Mouse (Mus musculus) kidney, postnatal 0 days (tissue): ENCODE data around the gene Cntn5. TPM values are rescaled to one million over a fixed set of nuclear protein-coding genes. Genes with fewer than 3 reads are reported as not detected.

Source experiments
- ATAC-seq: fragments of 200-750 bp; cut with Nextera tagmentation; replicated peaks from 2 replicates; pipeline ENCODE4 v1.8.0; 2017; ENCODE audit warnings: low read depth, moderate number of reproducible peaks, moderate TSS enrichment, moderate library complexity; ENCODE audit not compliant: low FRiP score
- DNase-seq: peaks from one replicate; pipeline ENCODE4 v3.0.0-alpha.2; 2016; ENCODE audit warnings: low spot score
- H3K27ac ChIP-seq: fragments of 300-500 bp; sonication (generic); 2 replicates; pipeline ENCODE4 v1.5.1; 2014; ENCODE audit warnings: mild to moderate bottlenecking
- H3K27me3 ChIP-seq: fragments of 300-500 bp; sonication (generic); 2 replicates; pipeline ENCODE4 v1.6.1; 2014; ENCODE audit warnings: low read length, mixed read lengths; ENCODE audit not compliant: insufficient read depth
- H3K36me3 ChIP-seq: fragments of 300-500 bp; sonication (generic); 2 replicates; pipeline ENCODE4 v1.6.1; 2014; ENCODE audit warnings: low read length, mixed read lengths; ENCODE audit not compliant: insufficient read depth
- H3K4me1 ChIP-seq: fragments of 300-500 bp; sonication (generic); replicated peaks from 2 replicates; pipeline ENCODE4 v1.6.1; 2014; ENCODE audit warnings: antibody characterized with exemption, low read length, mixed read lengths; ENCODE audit not compliant: insufficient read depth
- H3K4me2 ChIP-seq: fragments of 300-500 bp; sonication (generic); 2 replicates; pipeline ENCODE4 v1.6.1; 2014; ENCODE audit warnings: mild to moderate bottlenecking, low read length, moderate library complexity, mixed read lengths
- H3K4me3 ChIP-seq: fragments of 300-500 bp; sonication (generic); replicated peaks from 2 replicates; pipeline ENCODE4 v1.5.1; 2014; ENCODE audit warnings: low read depth, low read length
- H3K9ac ChIP-seq: fragments of 300-500 bp; sonication (generic); 2 replicates; pipeline ENCODE4 v1.6.1; 2014; ENCODE audit warnings: low read depth, low read length
- H3K9me3 ChIP-seq: fragments of 300-500 bp; sonication (generic); replicated peaks from 2 replicates; pipeline ENCODE4 v1.6.1; 2016; ENCODE audit warnings: low read length, inconsistent platforms, mixed read lengths
- CTCF ChIP-seq: IDR thresholded peaks from 2 replicates; pipeline ENCODE4 v1.5.1; 2016; ENCODE audit warnings: antibody characterized with exemption, low read depth, mild to moderate bottlenecking, moderate library complexity
- WGBS: fragments of 180-500 bp; shearing (Covaris S2); extraction: QIAGEN DNeasy Blood & Tissue Kit; methylation state at CpG from one replicate; pipeline ENCODE4 v1.1.7; 2014; 5-methylcytosine and 5-hydroxymethylcytosine counted together
- polyA plus RNA-seq: library from polyadenylated mRNA; unstranded; fragments of >200 nt; fragmentation: Nextera tagmentation; extraction: Ambion mirVana; gene quantifications from 2 replicates; pipeline ENCODE4 v1.2.1, GENCODE M21; 2015

Cntn5 gene
- polyA plus RNA-seq, 1 experiment from 2014 or later: 0.43 TPM

DNA sequence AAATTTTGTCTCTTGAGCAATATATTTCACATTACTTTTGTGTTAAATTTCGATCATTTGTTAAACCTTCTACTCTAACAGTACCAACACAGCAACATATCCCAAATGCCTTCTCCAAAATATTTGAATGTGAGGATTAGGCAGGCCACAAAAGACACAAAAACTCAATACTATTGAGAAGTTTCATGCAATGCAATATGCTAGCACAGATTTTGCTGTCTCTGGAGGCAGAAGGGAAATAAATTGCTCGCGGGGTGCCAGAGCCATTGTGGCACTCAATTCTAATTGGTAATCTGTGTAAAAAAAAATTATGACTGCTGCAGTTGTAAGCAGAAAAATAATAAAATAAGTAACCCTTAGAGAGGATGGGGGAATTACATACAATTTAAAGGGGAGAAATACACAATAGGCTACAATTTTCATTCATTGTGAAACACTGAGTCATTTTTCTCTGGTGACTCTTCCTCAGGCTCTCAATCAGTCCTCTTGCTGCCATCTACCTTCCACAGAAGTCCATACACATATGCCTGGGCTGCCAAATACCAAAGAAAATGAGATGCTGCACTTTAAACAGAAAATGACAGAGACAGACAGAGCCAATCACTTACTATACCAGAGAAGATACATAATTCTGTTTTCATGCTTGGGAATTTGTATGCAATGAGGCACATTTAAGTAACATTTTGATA, 48.2 kb downstream of the Cntn5 start:
- Histone ChIP-seq H3K9me3 (no peaks in the 10 kb centered on the region), H3K9ac (no peak overlapping the region), H3K4me1 (no peaks in the 10 kb centered on the region), H3K4me3 (no peak overlapping the region), H3K27me3 (no peaks in the 10 kb centered on the region), H3K4me2 (no peak overlapping the region), H3K27ac (no peak overlapping the region), H3K36me3 (no peaks in the 10 kb centered on the region)
- no peak for DNase-seq
- no peak for TF ChIP-seq CTCF
- no peak for ATAC-seq
- 94% methylated on average over 3 of the region's 3 CpGs for WGBS

DNA sequence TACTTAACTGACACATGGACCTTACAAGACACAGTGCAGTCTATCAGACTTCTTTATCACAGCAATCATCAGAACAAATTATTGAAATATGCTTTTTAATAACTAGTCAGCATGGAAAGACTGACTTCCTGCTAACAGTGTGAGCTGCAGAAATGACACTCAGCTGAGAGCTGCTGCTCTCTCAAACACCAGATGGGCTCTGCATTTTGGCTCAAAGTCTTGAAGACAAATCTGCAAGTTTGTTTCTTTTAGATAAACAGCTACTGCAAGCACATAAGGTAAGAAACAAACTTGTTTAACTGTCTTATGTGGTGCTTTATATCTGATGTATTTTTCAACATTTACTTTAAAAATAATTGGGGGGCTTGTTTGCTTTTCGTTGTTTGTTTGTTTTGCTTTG, 87.9 kb downstream of the Cntn5 start:
- no peak for TF ChIP-seq CTCF
- H3K27ac ChIP-seq: no peak overlapping the region
- H3K36me3 ChIP-seq: no peaks in the 10 kb centered on the region
- no peak overlapping the region for H3K4me3 ChIP-seq
- 76% methylated on average over 1 of the region's 1 CpGs for WGBS
- no peak for ATAC-seq
- H3K27me3 ChIP-seq: no peaks in the 10 kb centered on the region
- no peaks in the 10 kb centered on the region for H3K4me1 ChIP-seq
- H3K9ac ChIP-seq: no peak overlapping the region
- no peak for DNase-seq
- H3K9me3 ChIP-seq: no peaks in the 10 kb centered on the region
- no peak overlapping the region for H3K4me2 ChIP-seq

DNA sequence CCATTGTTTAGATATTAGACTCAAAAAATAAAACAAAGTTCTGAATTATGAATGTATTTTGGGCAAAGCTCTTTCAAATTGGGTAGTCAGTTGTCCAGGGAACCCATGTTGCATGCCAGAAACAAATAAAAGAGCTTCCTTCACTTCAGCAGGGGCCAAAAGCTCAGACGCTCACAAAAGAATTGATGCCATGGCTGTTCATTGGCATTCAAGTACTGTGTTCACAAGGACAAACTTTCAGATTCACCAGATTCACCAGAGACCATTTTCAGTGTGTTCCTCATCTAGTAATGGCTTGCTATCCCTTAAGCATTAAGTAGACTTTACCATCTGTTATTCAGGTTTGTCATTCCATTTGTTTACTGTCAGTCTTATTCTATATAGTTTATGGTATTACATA, 107.4 kb downstream of the Cntn5 start:
- no peaks in the 10 kb centered on the region for H3K36me3 ChIP-seq
- no peak overlapping the region for H3K4me2 ChIP-seq
- H3K4me3 ChIP-seq: no peak overlapping the region
- no peaks in the 10 kb centered on the region for H3K27me3 ChIP-seq
- no peaks in the 10 kb centered on the region for H3K4me1 ChIP-seq
- ATAC-seq (no peak), DNase-seq (no peak)
- TF ChIP-seq CTCF: no peak
- no peaks in the 10 kb centered on the region for H3K9me3 ChIP-seq
- H3K9ac ChIP-seq: no peak overlapping the region
- WGBS: 87% methylated on average over 1 of the region's 1 CpGs
- H3K27ac ChIP-seq: no peak overlapping the region

DNA sequence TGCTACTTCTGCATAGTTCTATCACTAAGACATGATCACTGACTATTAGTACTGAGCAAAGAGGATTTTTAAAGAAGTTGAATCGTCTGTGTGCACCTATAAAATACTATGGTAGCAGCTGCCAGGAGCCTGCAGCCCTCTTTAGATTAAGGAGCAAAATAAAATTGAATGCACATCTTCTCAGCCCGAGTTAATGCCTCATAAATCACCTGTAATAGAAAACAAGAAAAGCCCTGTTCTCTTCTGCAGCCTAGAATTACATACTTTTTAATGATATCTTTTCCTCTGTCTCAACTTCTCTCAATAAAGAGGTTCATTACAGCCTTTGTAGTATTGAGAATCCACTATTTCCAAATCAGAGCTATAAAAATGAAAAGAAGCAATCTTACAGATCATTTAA, 109.5 kb downstream of the Cntn5 start:
- Histone ChIP-seq H3K4me3 (no peak overlapping the region), H3K4me2 (no peak overlapping the region), H3K4me1 (no peaks in the 10 kb centered on the region), H3K27ac (no peak overlapping the region), H3K9me3 (no peaks in the 10 kb centered on the region), H3K36me3 (no peaks in the 10 kb centered on the region), H3K27me3 (no peaks in the 10 kb centered on the region), H3K9ac (no peak overlapping the region)
- DNase-seq (no peak), ATAC-seq (no peak)
- WGBS: 19% methylated on average over 2 of the region's 2 CpGs
- TF ChIP-seq CTCF: no peak

DNA sequence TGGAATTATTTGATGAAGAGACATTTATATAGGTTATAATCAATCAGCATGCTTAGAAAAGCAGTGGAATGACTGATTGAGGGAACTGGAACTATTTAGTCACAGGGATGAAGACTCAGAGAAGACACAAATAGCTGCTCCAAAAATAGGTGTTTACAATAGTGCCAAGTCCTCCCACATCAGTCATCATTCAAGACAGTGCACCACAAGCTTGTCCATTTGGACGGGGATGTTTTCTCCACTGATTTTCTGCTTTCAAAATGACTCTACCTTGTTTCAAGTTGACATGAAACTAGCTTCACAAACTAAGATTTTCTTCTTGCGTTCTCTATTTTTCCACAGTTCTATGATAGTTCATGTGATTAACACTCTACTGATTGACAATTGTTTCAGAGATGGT, 172.7 kb downstream of the Cntn5 start:
- no peak overlapping the region for H3K4me3 ChIP-seq
- no peaks in the 10 kb centered on the region for H3K27me3 ChIP-seq
- no peaks in the 10 kb centered on the region for H3K4me1 ChIP-seq
- no peak overlapping the region for H3K27ac ChIP-seq
- H3K4me2 ChIP-seq: no peak overlapping the region
- 78% methylated on average over 2 of the region's 2 CpGs for WGBS
- no peak overlapping the region for H3K9ac ChIP-seq
- DNase-seq (no peak), ATAC-seq (no peak)
- no peak for TF ChIP-seq CTCF
- H3K36me3 ChIP-seq: no peaks in the 10 kb centered on the region
- no peaks in the 10 kb centered on the region for H3K9me3 ChIP-seq

DNA sequence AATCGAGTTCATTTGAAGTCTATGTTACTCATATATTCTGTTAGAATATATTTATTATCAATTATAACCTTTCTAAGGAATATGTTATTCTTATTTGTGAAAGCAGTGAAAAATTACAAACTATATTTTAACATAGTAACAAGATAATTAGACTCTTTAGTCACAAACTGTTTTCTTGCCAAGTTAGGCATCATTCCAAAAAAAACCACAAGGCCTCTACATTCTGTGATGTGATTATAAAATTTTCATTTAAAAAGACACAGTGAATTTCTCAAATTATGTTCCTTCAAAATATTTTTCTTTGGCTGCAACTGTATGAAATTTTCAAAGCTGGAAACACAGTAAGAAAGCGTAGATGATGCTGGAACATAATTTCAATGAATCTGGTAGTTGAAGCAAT, 180.4 kb downstream of the Cntn5 start:
- no peak for TF ChIP-seq CTCF
- H3K9ac ChIP-seq: no peak overlapping the region
- DNase-seq (no peak), ATAC-seq (no peak)
- no peaks in the 10 kb centered on the region for H3K36me3 ChIP-seq
- no peak overlapping the region for H3K27ac ChIP-seq
- H3K4me2 ChIP-seq: no peak overlapping the region
- 78% methylated on average over 2 of the region's 2 CpGs for WGBS
- H3K4me3 ChIP-seq: no peak overlapping the region
- no peaks in the 10 kb centered on the region for H3K9me3 ChIP-seq
- no peaks in the 10 kb centered on the region for H3K4me1 ChIP-seq
- no peaks in the 10 kb centered on the region for H3K27me3 ChIP-seq

DNA sequence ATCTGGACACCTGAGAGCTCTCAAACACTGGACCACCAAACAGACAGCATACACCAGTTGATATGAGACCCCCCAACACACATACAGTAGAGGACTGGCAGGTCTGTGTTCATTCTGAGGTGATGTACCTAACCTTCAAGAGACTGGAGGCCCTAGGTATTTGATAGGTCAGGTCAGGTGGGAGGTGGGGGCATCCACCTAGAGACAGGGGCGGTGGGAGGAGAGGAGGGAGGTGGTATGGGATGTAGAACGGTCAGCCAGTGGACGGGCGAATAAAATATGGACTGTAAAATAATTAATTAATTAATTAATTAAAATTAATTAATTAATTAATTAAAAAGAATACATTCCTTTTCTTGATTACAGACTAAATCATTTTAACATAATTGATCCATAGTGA, 182.5 kb downstream of the Cntn5 start:
- no peak overlapping the region for H3K4me3 ChIP-seq
- no peaks in the 10 kb centered on the region for H3K4me1 ChIP-seq
- no peak for TF ChIP-seq CTCF
- H3K9me3 ChIP-seq: no peaks in the 10 kb centered on the region
- DNase-seq (no peak), ATAC-seq (no peak)
- WGBS: 94% methylated on average over 4 of the region's 4 CpGs
- H3K27ac ChIP-seq: no peak overlapping the region
- no peaks in the 10 kb centered on the region for H3K36me3 ChIP-seq
- no peak overlapping the region for H3K9ac ChIP-seq
- H3K4me2 ChIP-seq: no peak overlapping the region
- no peaks in the 10 kb centered on the region for H3K27me3 ChIP-seq
